Mouse (Mus musculus): Measurements from ENCODE around the gene Bmi1. TPM values are rescaled to one million over a fixed set of nuclear protein-coding genes. Genes with fewer than 3 reads are reported as not detected.

The Bmi1 gene
- total and polyA plus RNA-seq, 2 experiments from 2014 or later = 17.4 to 92.2 TPM

DNA sequence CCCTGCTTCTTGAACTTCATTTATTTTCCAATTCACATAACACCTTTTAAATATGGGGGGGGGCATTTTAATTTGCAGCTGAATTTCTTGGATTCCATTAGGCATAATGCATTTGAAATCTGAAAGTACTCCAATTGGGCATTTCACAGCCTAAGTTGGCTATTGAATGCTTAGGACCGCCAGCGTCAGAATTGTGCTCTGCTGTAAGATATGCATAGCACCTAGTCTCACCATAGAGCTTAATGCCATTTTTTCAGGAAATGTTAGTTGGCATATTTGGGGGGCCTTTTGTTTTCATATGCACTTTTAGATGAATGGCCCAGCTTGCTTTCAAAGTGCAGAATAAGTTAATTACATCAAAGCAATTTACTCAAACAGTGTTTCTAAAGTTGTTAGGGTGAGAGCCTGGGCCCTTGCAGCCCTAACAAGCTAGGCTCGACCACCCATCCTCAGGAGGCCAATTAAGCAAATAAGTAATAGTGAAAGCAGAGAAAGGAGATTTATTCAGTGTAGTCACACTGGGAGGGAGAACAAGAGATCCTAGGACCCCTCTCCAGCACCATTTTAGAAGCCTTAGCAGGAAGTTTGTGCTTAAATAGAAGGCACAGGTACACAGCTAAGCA lies 45.5 kb downstream of the Bmi1 start:
- WGBS = 24% methylated on average over 3 of the region's 3 CpGs
- DNase-seq (peak; percentile 6), ATAC-seq (peak; percentile 36; the same call in 1 of the 2 replicates)
- TF ChIP-seq CTCF (IDR thresholded peaks at IDR 0.05; ENCODE audit: low read depth) = no peak
- H3K27ac ChIP-seq (ENCODE audit: low read depth, low read length) = no peak overlapping the region
- no peaks in the 10 kb centered on the region for H3K4me1 ChIP-seq (ENCODE audit: insufficient read depth)
- H3K4me2 ChIP-seq (ENCODE audit: low read depth) = no peak overlapping the region
- no peak overlapping the region for H3K9ac ChIP-seq
- no peak overlapping the region for H3K4me3 ChIP-seq (ENCODE audit: low read depth, low read length)
- H3K27me3 ChIP-seq (ENCODE audit: insufficient read depth, low read length) = no peaks in the 10 kb centered on the region
- H3K9me3 ChIP-seq (ENCODE audit: low read length) = no peaks in the 10 kb centered on the region
- no peaks in the 10 kb centered on the region for H3K36me3 ChIP-seq (ENCODE audit: insufficient read depth)

DNA sequence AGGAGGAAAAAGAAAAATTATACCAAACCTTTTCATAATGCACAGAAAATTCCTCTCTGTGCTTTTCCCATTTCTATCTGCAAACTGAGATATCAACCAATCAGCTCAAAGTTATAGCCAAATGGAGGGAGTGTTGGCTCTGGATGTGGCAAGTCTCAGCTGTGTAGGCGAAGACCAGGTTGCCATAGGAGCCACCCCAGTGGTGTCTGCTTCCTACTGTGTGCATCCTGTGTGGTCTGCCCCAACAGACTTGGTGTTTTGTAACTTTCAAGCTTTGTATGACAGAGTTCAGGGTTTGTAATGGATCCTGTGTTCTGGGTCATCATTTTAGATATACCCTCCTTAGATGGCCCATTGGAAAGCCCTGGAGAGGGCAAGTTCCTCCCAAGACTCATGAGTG lies 47.6 kb downstream of the Bmi1 start:
- no peak for ATAC-seq
- Histone ChIP-seq H3K4me1 (ENCODE audit: insufficient read depth) (no peaks in the 10 kb centered on the region), H3K4me2 (ENCODE audit: low read depth) (no peak overlapping the region), H3K27ac (ENCODE audit: low read depth, low read length) (no peak overlapping the region), H3K9ac (no peak overlapping the region), H3K4me3 (ENCODE audit: low read depth, low read length) (no peak overlapping the region), H3K36me3 (ENCODE audit: insufficient read depth) (no peaks in the 10 kb centered on the region), H3K27me3 (ENCODE audit: insufficient read depth, low read length) (no peaks in the 10 kb centered on the region), H3K9me3 (ENCODE audit: low read length) (no peaks in the 10 kb centered on the region)
- 79% methylated on average over 1 of the region's 1 CpGs for WGBS
- no peak for TF ChIP-seq CTCF (IDR thresholded peaks at IDR 0.05; ENCODE audit: low read depth)
- no peak for DNase-seq

DNA sequence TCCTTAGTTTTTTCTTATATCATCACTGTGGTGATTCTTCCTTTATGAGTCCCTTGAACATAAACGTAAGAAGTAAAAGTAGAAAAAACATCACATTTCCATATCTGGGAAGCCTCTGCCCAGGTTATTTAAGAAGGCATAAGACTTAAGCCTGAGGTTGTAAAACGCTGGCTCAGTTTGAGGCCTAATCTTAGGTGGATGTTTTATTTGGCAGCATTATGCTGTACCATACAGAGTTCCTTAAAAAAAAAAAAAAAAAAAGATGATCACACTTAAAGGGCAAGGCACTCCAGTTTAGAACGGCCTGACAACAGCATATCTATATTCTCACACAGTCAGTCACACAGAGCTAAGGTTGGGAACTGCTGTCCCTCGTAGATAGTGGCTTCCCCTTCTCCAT lies 49.1 kb downstream of the Bmi1 start:
- DNase-seq (no peak), ATAC-seq (no peak)
- Histone ChIP-seq H3K9ac (no peak overlapping the region), H3K36me3 (ENCODE audit: insufficient read depth) (no peaks in the 10 kb centered on the region), H3K27ac (ENCODE audit: low read depth, low read length) (no peak overlapping the region), H3K4me3 (ENCODE audit: low read depth, low read length) (no peak overlapping the region), H3K27me3 (ENCODE audit: insufficient read depth, low read length) (no peaks in the 10 kb centered on the region), H3K4me2 (ENCODE audit: low read depth) (no peak overlapping the region), H3K9me3 (ENCODE audit: low read length) (no peaks in the 10 kb centered on the region), H3K4me1 (ENCODE audit: insufficient read depth) (no peaks in the 10 kb centered on the region)
- 82% methylated on average over 4 of the region's 4 CpGs for WGBS
- TF ChIP-seq CTCF (IDR thresholded peaks at IDR 0.05; ENCODE audit: low read depth) = no peak

DNA sequence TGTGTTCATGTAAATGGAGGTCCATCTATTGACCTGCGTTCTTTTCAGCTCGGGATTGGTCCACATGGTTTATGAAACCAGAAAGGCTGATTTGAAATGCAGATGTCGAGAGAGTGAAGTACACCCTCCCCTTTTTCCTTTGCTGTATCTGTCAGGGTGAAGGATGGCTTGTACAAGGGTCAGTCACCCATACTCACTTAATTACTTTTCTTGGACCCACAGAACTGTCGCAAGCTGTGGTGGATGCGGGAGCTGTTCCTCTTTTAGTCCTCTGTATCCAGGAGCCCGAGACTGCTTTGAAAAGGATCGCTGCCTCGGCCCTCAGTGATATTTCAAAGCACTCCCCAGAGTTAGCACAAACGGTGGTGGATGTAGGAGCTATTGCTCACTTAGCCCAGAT lies 54.9 kb downstream of the Bmi1 start:
- WGBS = 15% methylated on average over 9 of the region's 9 CpGs
- no peak overlapping the region for H3K27ac ChIP-seq (ENCODE audit: low read depth, low read length)
- no peak overlapping the region for H3K4me2 ChIP-seq (ENCODE audit: low read depth)
- no peak overlapping the region for H3K9ac ChIP-seq
- H3K4me1 ChIP-seq (ENCODE audit: insufficient read depth) = no peaks in the 10 kb centered on the region
- H3K4me3 ChIP-seq (ENCODE audit: low read depth, low read length) = no peak overlapping the region
- ATAC-seq = no peak
- no peak for TF ChIP-seq CTCF (IDR thresholded peaks at IDR 0.05; ENCODE audit: low read depth)
- H3K27me3 ChIP-seq (ENCODE audit: insufficient read depth, low read length) = peaks cover 5% of the 10 kb centered on the region; the same call in 1 of the 2 replicates
- H3K36me3 ChIP-seq (ENCODE audit: insufficient read depth) = no peaks in the 10 kb centered on the region
- peak; percentile 0 for DNase-seq
- no peaks in the 10 kb centered on the region for H3K9me3 ChIP-seq (ENCODE audit: low read length)

DNA sequence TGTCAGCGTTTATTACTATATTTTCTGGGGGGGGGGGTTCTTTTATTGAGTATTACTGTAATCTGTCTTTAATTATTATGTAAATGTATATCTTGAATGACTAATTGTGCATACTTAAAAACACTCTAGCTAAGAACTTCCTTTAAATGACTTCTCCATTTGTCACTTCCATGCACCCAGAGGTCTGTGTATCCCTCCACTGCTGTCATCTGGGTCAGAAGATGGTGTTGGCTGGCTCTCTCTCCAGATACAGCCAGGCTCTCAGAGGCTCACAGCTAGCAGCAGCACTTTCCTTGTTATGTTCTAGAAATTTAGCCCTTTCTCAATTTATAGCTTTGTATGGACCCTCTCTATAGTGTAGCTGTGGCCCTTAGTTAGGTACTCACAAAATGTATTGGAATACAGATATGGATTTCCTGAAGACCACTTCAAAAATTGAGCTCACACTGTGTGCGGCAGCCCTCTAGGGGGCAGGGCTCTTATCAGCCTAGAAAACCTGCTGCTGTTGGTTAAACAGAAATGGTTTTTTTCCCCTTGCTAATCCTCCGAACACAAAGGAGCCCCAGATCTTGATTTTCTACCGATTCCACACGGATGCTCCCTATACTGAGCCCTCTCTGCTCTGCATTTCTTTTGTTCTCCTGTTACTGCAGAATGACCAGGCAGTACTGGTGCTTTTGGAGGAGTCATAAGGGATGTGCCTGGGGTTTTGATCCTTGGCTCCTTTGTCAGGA lies 57.7 kb downstream of the Bmi1 start:
- Histone ChIP-seq H3K4me3 (ENCODE audit: low read depth, low read length) (no peak overlapping the region), H3K4me1 (ENCODE audit: insufficient read depth) (no peaks in the 10 kb centered on the region), H3K36me3 (ENCODE audit: insufficient read depth) (no peaks in the 10 kb centered on the region), H3K27ac (ENCODE audit: low read depth, low read length) (no peak overlapping the region), H3K4me2 (ENCODE audit: low read depth) (no peak overlapping the region), H3K9me3 (ENCODE audit: low read length) (no peaks in the 10 kb centered on the region), H3K27me3 (ENCODE audit: insufficient read depth, low read length) (peaks cover 5% of the 10 kb centered on the region; the same call in 1 of the 2 replicates), H3K9ac (no peak overlapping the region)
- DNase-seq (peak; percentile 2), ATAC-seq (no peak)
- 27% methylated on average over 5 of the region's 5 CpGs for WGBS
- no peak for TF ChIP-seq CTCF (IDR thresholded peaks at IDR 0.05; ENCODE audit: low read depth)

Other genes with a start within 250 kb of the Bmi1 start
- 164 and 184 TPM in 2 replicates for gene Commd3, start 4.6 kb upstream of the Bmi1 start, total RNA-seq (2014; rRNA removed)
- gene Commd3, start 4.6 kb upstream of the Bmi1 start, polyA plus RNA-seq (2015; fragmentation: Nextera tagmentation; extraction: Ambion mirVana) = 256 and 334 TPM in 2 replicates
- gene Spag6, start 17.0 kb downstream of the Bmi1 start, total RNA-seq (2014; rRNA removed) = not detected in 2 replicates
- 0.06 and 0.21 TPM in 2 replicates for gene Spag6, start 17.0 kb downstream of the Bmi1 start, polyA plus RNA-seq (2015; fragmentation: Nextera tagmentation; extraction: Ambion mirVana)